Mouse (Mus musculus) kidney, adult 2 months (tissue): Measurements from ENCODE around the gene Cdc14a. TPM values are rescaled to one million over a fixed set of nuclear protein-coding genes. Genes with fewer than 3 reads are reported as not detected.

Source experiments
- DNase-seq: peaks from one replicate; pipeline ENCODE4 v3.0.0; 2021
- H3K27ac ChIP-seq: fragments of 200-500 bp; 2 replicates; pipeline ENCODE4 v1.5.1; 2012; ENCODE audit warnings: low read depth, low read length, control low read depth, inconsistent platforms; ENCODE audit not compliant: insufficient read depth
- H3K27me3 ChIP-seq: fragments of 200-500 bp; replicated peaks from 2 replicates; pipeline ENCODE4 v1.6.1; 2012; ENCODE audit warnings: mild to moderate bottlenecking, moderate library complexity, low read length, inconsistent platforms; ENCODE audit not compliant: control insufficient read depth, insufficient read depth
- H3K36me3 ChIP-seq: fragments of 200-500 bp; 2 replicates; pipeline ENCODE4 v1.6.1; 2012; ENCODE audit warnings: mild to moderate bottlenecking, moderate library complexity, low read length, inconsistent platforms; ENCODE audit not compliant: control insufficient read depth, insufficient read depth
- H3K4me1 ChIP-seq: fragments of 200-500 bp; 2 replicates; pipeline ENCODE4 v1.6.1; 2011; ENCODE audit warnings: low read length; ENCODE audit not compliant: control insufficient read depth, insufficient read depth
- H3K4me3 ChIP-seq: fragments of 200-500 bp; 2 replicates; pipeline ENCODE4 v1.5.1; 2011; ENCODE audit warnings: mild to moderate bottlenecking, low read depth, low read length, control low read depth; ENCODE audit not compliant: insufficient read depth
- CTCF ChIP-seq: fragments of 200-500 bp; conservative IDR thresholded peaks from 2 replicates; pipeline ENCODE4 v1.5.1; 2011; ENCODE audit warnings: low read depth, mild to moderate bottlenecking, control low read depth, low read length, moderate library complexity, mixed read lengths; ENCODE audit not compliant: insufficient read depth, insufficient read length
- POLR2A ChIP-seq: fragments of 200-500 bp; IDR thresholded peaks from one replicate; pipeline ENCODE4 v1.6.1; 2011; ENCODE audit warnings: low read depth, low read length, control low read depth
- WGBS: fragments of 180-500 bp; shearing (Covaris S2); methylation state at CpG from one replicate; pipeline ENCODE4 v1.1.7; 2018; 5-methylcytosine and 5-hydroxymethylcytosine counted together
- polyA plus RNA-seq: library from polyadenylated mRNA; depleted of rRNA; stranded (reverse); fragments of >200 nt; gene quantifications from 2 replicates; pipeline ENCODE4 v1.2.3, GENCODE M21; 2012

Gene Cdc14a
- polyA plus RNA-seq, 1 experiment = 5.5 TPM

- no peak for DNase-seq
- WGBS = 72% methylated on average over 8 of the region's 8 CpGs
- no peak overlapping the region for H3K27ac ChIP-seq
- no peaks in the 10 kb centered on the region for H3K27me3 ChIP-seq
- no peak overlapping the region for H3K4me3 ChIP-seq
- TF ChIP-seq POLR2A = no peak
- TF ChIP-seq CTCF = no peak
- H3K4me1 ChIP-seq = no peaks in the 10 kb centered on the region
- no peaks in the 10 kb centered on the region; the same call in 1 of the 2 replicates for H3K36me3 ChIP-seq
Observed at GRCm38 (mm10) chr3:116277146-116277545, 146.7 kb downstream of the Cdc14a start.

- H3K4me3 ChIP-seq = no peak overlapping the region
- H3K36me3 ChIP-seq = no peaks in the 10 kb centered on the region; the same call in 1 of the 2 replicates
- TF ChIP-seq CTCF (no peak), POLR2A (no peak)
- H3K27ac ChIP-seq = no peak overlapping the region
- H3K4me1 ChIP-seq = no peaks in the 10 kb centered on the region
- H3K27me3 ChIP-seq = no peaks in the 10 kb centered on the region
- WGBS = 85% methylated on average over 6 of the region's 6 CpGs
- no peak for DNase-seq
Observed at GRCm38 (mm10) chr3:116271679-116272078, 152.2 kb downstream of the Cdc14a start.

DNA sequence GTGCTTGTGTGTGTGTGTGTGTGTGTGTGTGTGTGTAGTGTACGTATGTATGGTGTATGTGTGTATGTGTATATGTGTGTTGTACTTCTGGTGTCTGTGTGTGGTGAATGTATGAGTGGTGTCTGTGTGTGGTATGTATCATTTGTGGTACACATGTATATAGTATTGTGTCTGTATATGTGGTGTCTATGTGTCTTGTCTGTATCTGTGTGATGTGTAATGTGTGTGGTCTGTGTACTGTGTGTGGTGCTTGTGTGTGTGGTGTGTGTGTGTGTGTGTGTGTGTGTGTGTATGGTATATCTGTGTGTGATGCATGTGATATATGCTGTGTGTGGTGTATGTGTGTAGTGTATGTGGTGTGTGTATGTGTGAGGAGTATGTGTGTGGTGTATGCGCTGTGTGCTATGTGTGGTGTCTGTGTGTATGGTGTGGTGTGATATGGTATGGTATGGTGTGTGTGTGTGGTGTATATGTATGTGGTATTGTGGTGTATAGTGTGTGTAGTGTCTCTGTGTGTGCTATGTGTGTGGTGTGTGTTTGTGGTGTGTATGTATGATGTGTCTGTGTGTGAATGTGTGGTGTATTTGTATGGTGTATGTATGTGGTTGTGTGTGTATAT lies 156.7 kb downstream of the Cdc14a start:
- no peak for DNase-seq
- H3K36me3 ChIP-seq = no peaks in the 10 kb centered on the region
- H3K27me3 ChIP-seq = no peaks in the 10 kb centered on the region
- TF ChIP-seq POLR2A (no peak), CTCF (no peak)
- H3K4me3 ChIP-seq = no peak overlapping the region
- H3K4me1 ChIP-seq = no peaks in the 10 kb centered on the region
- H3K27ac ChIP-seq = no peak overlapping the region
- 92% methylated on average over 2 of the region's 2 CpGs for WGBS

GRCm38 (mm10) chr3:116266360-116266759 lies 157.5 kb downstream of the Cdc14a start:
- H3K4me3 ChIP-seq = no peak overlapping the region
- H3K36me3 ChIP-seq = no peaks in the 10 kb centered on the region
- no peaks in the 10 kb centered on the region for H3K4me1 ChIP-seq
- no peak for DNase-seq
- WGBS = 65% methylated on average over 3 of the region's 3 CpGs
- H3K27ac ChIP-seq = no peak overlapping the region
- TF ChIP-seq CTCF (no peak), POLR2A (no peak)
- no peaks in the 10 kb centered on the region for H3K27me3 ChIP-seq

DNA sequence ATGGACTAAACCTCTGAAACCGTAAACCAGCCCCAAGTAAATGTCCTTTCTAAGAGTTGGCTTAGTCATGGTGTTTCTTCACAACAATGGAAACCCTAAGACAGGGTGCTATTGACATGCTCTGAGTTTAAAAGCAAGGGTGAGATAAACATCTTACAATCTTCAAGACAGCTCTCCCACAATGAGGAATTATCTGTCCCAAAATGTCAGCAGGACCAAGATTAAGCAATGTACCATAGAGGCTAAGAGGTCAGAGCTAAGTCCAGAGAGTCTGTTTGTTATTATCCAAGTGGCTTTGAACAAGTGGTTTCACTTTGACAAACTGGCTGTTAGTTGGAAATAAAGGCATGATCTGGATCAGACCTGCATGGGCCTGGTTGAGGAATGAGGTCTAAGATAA lies 159.9 kb downstream of the Cdc14a start:
- no peaks in the 10 kb centered on the region for H3K4me1 ChIP-seq
- TF ChIP-seq POLR2A = no peak
- TF ChIP-seq CTCF = no peak
- 96% methylated on average over 1 of the region's 1 CpGs for WGBS
- H3K36me3 ChIP-seq = no peaks in the 10 kb centered on the region
- H3K4me3 ChIP-seq = no peak overlapping the region
- DNase-seq = peak; percentile 10
- H3K27me3 ChIP-seq = no peaks in the 10 kb centered on the region
- no peak overlapping the region for H3K27ac ChIP-seq

- H3K27ac ChIP-seq = no peak overlapping the region
- 81% methylated on average over 5 of the region's 5 CpGs for WGBS
- peak; percentile 21 for DNase-seq
- no peak overlapping the region for H3K4me3 ChIP-seq
- TF ChIP-seq CTCF (no peak), POLR2A (no peak)
- no peaks in the 10 kb centered on the region for H3K27me3 ChIP-seq
- no peaks in the 10 kb centered on the region for H3K4me1 ChIP-seq
- H3K36me3 ChIP-seq = no peaks in the 10 kb centered on the region
Observed at GRCm38 (mm10) chr3:116263061-116263460, 160.8 kb downstream of the Cdc14a start.

DNA sequence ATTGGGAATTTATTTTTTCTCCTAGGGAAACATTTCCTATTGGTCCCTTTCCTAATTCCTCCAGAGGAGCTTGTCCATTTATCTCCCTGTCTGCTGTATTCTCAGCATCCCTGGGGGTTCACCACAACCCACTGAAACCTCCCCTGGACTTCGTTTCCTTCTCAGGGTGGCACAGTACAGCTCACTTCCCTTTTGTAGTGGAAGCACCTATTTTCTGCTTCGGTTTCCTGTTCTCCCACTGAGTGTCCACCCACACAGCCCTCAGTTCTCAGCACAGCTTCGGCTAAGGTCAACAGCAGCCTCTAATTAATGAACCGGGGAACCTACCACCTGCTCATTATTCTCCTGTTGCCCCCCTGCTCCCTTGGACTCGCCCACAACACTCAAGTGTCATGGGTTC lies 167.7 kb downstream of the Cdc14a start:
- no peak for DNase-seq
- WGBS = 19% methylated on average over 5 of the region's 5 CpGs
- H3K27ac ChIP-seq = no peak overlapping the region
- no peaks in the 10 kb centered on the region for H3K36me3 ChIP-seq
- TF ChIP-seq CTCF (no peak), POLR2A (no peak)
- no peaks in the 10 kb centered on the region for H3K4me1 ChIP-seq
- H3K4me3 ChIP-seq = no peak overlapping the region
- 0 out of 2 replicates have a peak, but pooled peaks cover 5% of the 10 kb centered on the region for H3K27me3 ChIP-seq

GRCm38 (mm10) chr3:116253077-116253531 lies 170.7 kb downstream of the Cdc14a start, which contains the start of gene Gpr88:
TSS of gene Gpr88 (minus strand) at chr3:116253503.
- WGBS = 5% methylated on average over 9 of the region's 9 CpGs
- TF ChIP-seq CTCF (no peak), POLR2A (no peak)
- peak; percentile 51 for DNase-seq
- Histone ChIP-seq H3K4me3 (peak within 1 kb of the TSS; percentile 46), H3K4me1 (no peaks in the 10 kb centered on the region), H3K27me3 (0 out of 2 replicates have a peak, but pooled peaks cover 5% of the 10 kb centered on the region), H3K36me3 (no peaks in the 10 kb centered on the region), H3K27ac (no peak within 1 kb of the TSS)
